Mouse (Mus musculus): ENCODE data around the gene Cd70.
A peak's percentile ranks its signal among the peaks of the same experiment; 100 is the strongest.

The Cd70 gene

GRCm38 (mm10) chr17:57148994-57149803 is at the start of gene Cd70:
Gene Cd70 (minus strand): TSS chr17:57149777.
- DNase-seq, result peak; percentile 11

GRCm38 (mm10) chr17:57198252-57198651 is 48.7 kb upstream of the Cd70 start:
- no peak for DNase-seq

- DNase-seq, result no peak
Observed at GRCm38 (mm10) chr17:57195326-57196010, 45.9 kb upstream of the Cd70 start.

- DNase-seq, result no peak
Observed at GRCm38 (mm10) chr17:57194771-57195170, 45.2 kb upstream of the Cd70 start.

- DNase-seq, result no peak
Observed at GRCm38 (mm10) chr17:57194041-57194507, 44.5 kb upstream of the Cd70 start, which contains the start of gene Tnfsf14. Gene Tnfsf14 (minus strand): TSS chr17:57194177.

GRCm38 (mm10) chr17:57188510-57189192 is 39.1 kb upstream of the Cd70 start:
- no peak for DNase-seq

- no peak for DNase-seq
Observed at GRCm38 (mm10) chr17:57185641-57186040, 36.1 kb upstream of the Cd70 start.

- DNase-seq, result no peak
Observed at GRCm38 (mm10) chr17:57182871-57183270, 33.3 kb upstream of the Cd70 start.

- DNase-seq, result no peak
Observed at GRCm38 (mm10) chr17:57180363-57180762, 30.8 kb upstream of the Cd70 start.

GRCm38 (mm10) chr17:57173351-57173750 is 23.8 kb upstream of the Cd70 start:
- no peak for DNase-seq

- no peak for DNase-seq
Observed at GRCm38 (mm10) chr17:57172378-57172777, 22.8 kb upstream of the Cd70 start.

- DNase-seq, result no peak
Observed at GRCm38 (mm10) chr17:57170616-57171260, 21.2 kb upstream of the Cd70 start.

GRCm38 (mm10) chr17:57166800-57167791 is 17.5 kb upstream of the Cd70 start:
- peak; percentile 95 for DNase-seq

GRCm38 (mm10) chr17:57153787-57154186 is 4.2 kb upstream of the Cd70 start:
- no peak for DNase-seq

GRCm38 (mm10) chr17:57153006-57153405 is 3.4 kb upstream of the Cd70 start:
- DNase-seq, result no peak

- no peak for DNase-seq
Observed at GRCm38 (mm10) chr17:57148343-57148742, 1.2 kb downstream of the Cd70 start.

GRCm38 (mm10) chr17:57145115-57145514 is 4.5 kb downstream of the Cd70 start:
- no peak for DNase-seq

- no peak for DNase-seq
Observed at GRCm38 (mm10) chr17:57143704-57144103, 5.9 kb downstream of the Cd70 start.

- no peak for DNase-seq
Observed at GRCm38 (mm10) chr17:57139708-57140107, 9.9 kb downstream of the Cd70 start.

GRCm38 (mm10) chr17:57138676-57139075 is 10.9 kb downstream of the Cd70 start:
- DNase-seq, result no peak

GRCm38 (mm10) chr17:57135635-57136034 is 13.9 kb downstream of the Cd70 start:
- DNase-seq, result no peak

- no peak for DNase-seq
Observed at GRCm38 (mm10) chr17:57134693-57135092, 14.9 kb downstream of the Cd70 start.

Measured in right cerebral cortex, postnatal 14 days (tissue).